Comparison of ENCODE assay signal across 29 mouse cellular contexts in genomic region chr6:55549211-55549610, GRCm38 (mm10).
DNase-seq lines count a peak whose midpoint lies in the region; ATAC-seq lines count a peak whose summit lies in the region.
"Had no signal": no experiment of that assay in that cellular context is flagged by ENCODE, and none has a peak within 500 bp of the region (broad histone marks: within the 10 kb centered on the region; RNA-seq: fewer than 3 reads in every experiment).

No protein-coding gene starts in this region.

- no peak overlapping the region for H3K9ac ChIP-seq in heart, embryonic 11.5 days (ENCODE audit: low read depth, low read length)
- H3K9ac ChIP-seq: embryonic facial prominence, embryonic 12.5 days; embryonic facial prominence, embryonic 15.5 days; forebrain, postnatal 0 days; heart, embryonic 12.5 days; heart, embryonic 15.5 days; hindbrain, embryonic 13.5 days had no signal

- H3K9me3 ChIP-seq in heart, embryonic 11.5 days (replicated peaks; ENCODE audit: control insufficient read depth, low read length): no peaks in the 10 kb centered on the region
- H3K9me3 ChIP-seq: embryonic facial prominence, embryonic 12.5 days; embryonic facial prominence, embryonic 15.5 days; G1E; heart, embryonic 15.5 days; hindbrain, embryonic 10.5 days; hindbrain, embryonic 13.5 days had no signal

- H3K27me3 ChIP-seq in heart, embryonic 11.5 days (ENCODE audit: control insufficient read depth, insufficient read depth, low read length): no peaks in the 10 kb centered on the region
- H3K27me3 ChIP-seq: CH12.LX; embryonic facial prominence, embryonic 12.5 days; embryonic facial prominence, embryonic 15.5 days; heart, embryonic 12.5 days; heart, embryonic 15.5 days; hindbrain, embryonic 13.5 days had no signal

- H3K4me1 ChIP-seq in heart, embryonic 11.5 days (ENCODE audit: control insufficient read depth, insufficient read depth, low read length): no peaks in the 10 kb centered on the region
- H3K4me1 ChIP-seq: embryonic facial prominence, embryonic 12.5 days; embryonic facial prominence, embryonic 15.5 days; heart, embryonic 12.5 days; heart, embryonic 15.5 days; hindbrain, embryonic 10.5 days; hindbrain, embryonic 13.5 days had no signal

- H3K36me3 ChIP-seq in heart, embryonic 11.5 days (ENCODE audit: control insufficient read depth, insufficient read depth, low read length): no peaks in the 10 kb centered on the region
- H3K36me3 ChIP-seq: embryonic facial prominence, embryonic 12.5 days; embryonic facial prominence, embryonic 15.5 days; G1E; heart, embryonic 12.5 days; heart, embryonic 15.5 days; hindbrain, embryonic 10.5 days; hindbrain, embryonic 13.5 days had no signal

- H3K4me2 ChIP-seq in heart, embryonic 11.5 days: no peak overlapping the region
- H3K4me2 ChIP-seq: embryonic facial prominence, embryonic 12.5 days; embryonic facial prominence, embryonic 15.5 days; heart, embryonic 12.5 days; heart, embryonic 15.5 days; hindbrain, embryonic 13.5 days had no signal

- no peak overlapping the region for H3K27ac ChIP-seq in heart, embryonic 11.5 days (ENCODE audit: low read depth, low read length)
- H3K27ac ChIP-seq: embryonic facial prominence, embryonic 12.5 days; embryonic facial prominence, embryonic 15.5 days; heart, embryonic 15.5 days; hindbrain, embryonic 10.5 days; hindbrain, embryonic 13.5 days had no signal

- 88% methylated on average over 6 of the region's 6 CpGs for WGBS in heart, embryonic 11.5 days (ENCODE audit: insufficient replicate concordance)

- peak; percentile 46 for DNase-seq in heart, adult 11 months
- DNase-seq in right cerebral cortex, adult 18-20 months: peak; percentile 70
- DNase-seq in right cerebral cortex, postnatal 10 days (ENCODE audit: low spot score in 2 of 2): no peak
- DNase-seq in brain, adult 2 months (ENCODE audit: low read depth, low spot score): peak; percentile 79
- DNase-seq in lung, postnatal 14 days: no peak
- DNase-seq: adrenal gland, postnatal 10 days; adrenal gland, postnatal 36 days; B cell, adult 2 months; cerebellum, adult 11 months; cerebellum, adult 2 months; cerebellum, adult 9-11 months; cerebellum, postnatal 25 days; forebrain, postnatal 0 days; gastrocnemius, postnatal 10 days; gastrocnemius, postnatal 36 days; heart, postnatal 10 days; heart, postnatal 36 days had no signal

- no peak overlapping the region for H3K4me3 ChIP-seq in heart, embryonic 11.5 days (ENCODE audit: low read depth, low read length)
- H3K4me3 ChIP-seq: embryonic facial prominence, embryonic 12.5 days; embryonic facial prominence, embryonic 15.5 days; heart, embryonic 12.5 days; heart, embryonic 15.5 days; hindbrain, embryonic 10.5 days; hindbrain, embryonic 13.5 days had no signal

- ATAC-seq in heart, embryonic 11.5 days (replicated peaks; ENCODE audit: insufficient number of reproducible peaks, low FRiP score, low TSS enrichment): no peak
- ATAC-seq: forebrain, embryonic 14.5 days; forebrain, postnatal 0 days; hindbrain, embryonic 16.5 days; Patski had no signal

Comparison
In these comparisons a context has a peak if more than half of its experiments do, and no peak if none do; other contexts are left out.
1. DNase-seq: peak in heart, adult 11 months (single experiment), right cerebral cortex, adult 18-20 months (single experiment) and brain, adult 2 months (single experiment); none in right cerebral cortex, postnatal 10 days (0 of 2) and lung, postnatal 14 days (single experiment).